Mouse (Mus musculus) liver, adult 2 months (tissue): Measurements from ENCODE around the gene Klhl26.

Experiments
- CTCF ChIP-seq: fragments of 200-500 bp; IDR thresholded peaks from 2 replicates; pipeline ENCODE4 v1.5.1; 2011; ENCODE audit warnings: low read depth, low read length, control low read depth
- POLR2A ChIP-seq: fragments of 200-500 bp; IDR thresholded peaks from 2 replicates; pipeline ENCODE4 v1.6.1; 2011; ENCODE audit warnings: low read length, control low read depth; ENCODE audit not compliant: insufficient read depth; ENCODE audit errors: extremely low read depth

GRCm38 (mm10) chr8:70416941-70417340 lies 59.8 kb downstream of the Klhl26 start:
- TF ChIP-seq CTCF = no peak
- no peak for TF ChIP-seq POLR2A
